In the genomic region with DNA sequence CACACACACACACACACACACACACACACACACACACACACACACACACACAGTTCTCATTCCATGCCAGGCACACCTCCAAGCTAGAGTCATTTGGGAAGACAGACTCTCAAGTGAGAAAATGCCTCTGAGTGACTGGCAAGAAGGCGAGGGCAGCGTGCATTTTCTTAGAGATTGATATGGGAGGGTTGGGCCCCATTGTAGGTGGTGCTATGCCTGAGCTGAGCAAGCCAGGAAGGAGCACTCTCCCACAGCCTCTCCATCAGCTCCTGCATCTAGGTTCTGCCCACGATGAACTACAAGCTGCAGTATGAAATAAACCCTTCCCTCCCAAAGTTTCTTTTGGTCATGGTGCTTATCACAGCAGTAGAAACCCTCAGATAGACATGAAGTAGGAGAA, we compare ENCODE assay signal across 22 mouse cellular contexts.
"Had no signal": no experiment of that assay in that cellular context is flagged by ENCODE, and none has a peak within 500 bp of the region (broad histone marks: within the 10 kb centered on the region; RNA-seq: fewer than 3 reads in every experiment).

No protein-coding gene starts in this region.

- H3K27ac ChIP-seq: kidney, postnatal 0 days; limb, embryonic 10.5 days; limb, embryonic 13.5 days; macrophage; midbrain, embryonic 10.5 days; midbrain, embryonic 13.5 days; neural tube, embryonic 13.5 days; stomach, embryonic 15.5 days had no signal

- H3K36me3 ChIP-seq: limb, embryonic 13.5 days; stomach, embryonic 15.5 days had no signal

- H3K27me3 ChIP-seq: limb, embryonic 13.5 days; stomach, embryonic 15.5 days had no signal

- DNase-seq: kidney, adult 2 months; kidney, postnatal 25 days; layer of hippocampus, adult 9-11 months; lung, embryonic 14.5 days; retina, postnatal 1 day; right cerebral cortex, postnatal 14 days; right cerebral cortex, postnatal 4 days; thymus, adult 18-20 months; thymus, postnatal 4 days had no signal

- H3K4me3 ChIP-seq: layer of hippocampus, adult 2 months; limb, embryonic 10.5 days; limb, embryonic 13.5 days; midbrain, embryonic 10.5 days; midbrain, embryonic 13.5 days; myocyte; neural tube, embryonic 13.5 days; stomach, embryonic 15.5 days had no signal

- H3K9me3 ChIP-seq: limb, embryonic 10.5 days; limb, embryonic 13.5 days; midbrain, embryonic 10.5 days; midbrain, embryonic 13.5 days; neural tube, embryonic 13.5 days; stomach, embryonic 15.5 days had no signal

- H3K9ac ChIP-seq: limb, embryonic 13.5 days; lung, embryonic 14.5 days; midbrain, embryonic 13.5 days; neural tube, embryonic 13.5 days; stomach, embryonic 15.5 days had no signal

- H3K4me1 ChIP-seq: limb, embryonic 13.5 days; midbrain, embryonic 10.5 days; midbrain, embryonic 13.5 days had no signal

- H3K4me2 ChIP-seq: limb, embryonic 13.5 days; lung, embryonic 14.5 days; midbrain, embryonic 13.5 days; neural tube, embryonic 13.5 days; stomach, embryonic 15.5 days had no signal

- ATAC-seq: intestine, postnatal 0 days; lung, postnatal 0 days; midbrain, embryonic 13.5 days; midbrain, embryonic 16.5 days had no signal
